Mouse (Mus musculus) B cell, adult 2 months (primary cell): ENCODE data around the gene Mrpl10.

ENCODE experiments used
- DNase-seq, 2 experiments: peaks; one replicate each; pipeline ENCODE4 v3.0.0; 2022

Gene Mrpl10

GRCm38 (mm10) chr11:97041022-97041899 is at the start of gene Mrpl10, which contains the start of gene Lrrc46:
Gene Mrpl10, plus strand, starts transcription at chr11:97041560.
Gene Lrrc46, minus strand, starts transcription at chr11:97041407.
- DNase-seq, result peak; percentile 92

- no peak for DNase-seq
Measured at GRCm38 (mm10) chr11:96992722-96993311, 48.5 kb upstream of the Mrpl10 start.

- no peak for DNase-seq
Measured at GRCm38 (mm10) chr11:96995031-96995430, 46.3 kb upstream of the Mrpl10 start.

GRCm38 (mm10) chr11:96995836-96996772 is 45.3 kb upstream of the Mrpl10 start:
- DNase-seq, result peak; percentile 56 to 58

- no peak for DNase-seq
Measured at GRCm38 (mm10) chr11:96996773-96997379, 44.5 kb upstream of the Mrpl10 start.

GRCm38 (mm10) chr11:96997380-96997956 is 43.9 kb upstream of the Mrpl10 start:
- DNase-seq, result no peak

GRCm38 (mm10) chr11:97003170-97003569 is 38.2 kb upstream of the Mrpl10 start:
- no peak for DNase-seq

GRCm38 (mm10) chr11:97007093-97007794 is 34.1 kb upstream of the Mrpl10 start:
- DNase-seq, result no peak

- DNase-seq, result no peak
Measured at GRCm38 (mm10) chr11:97009198-97009790, 32.1 kb upstream of the Mrpl10 start.

- no peak for DNase-seq
Measured at GRCm38 (mm10) chr11:97013121-97013670, 28.2 kb upstream of the Mrpl10 start, which contains the start of gene Sp6. Gene Sp6, plus strand, starts transcription at chr11:97013394.

- DNase-seq, result peak; percentile 24 to 38
Measured at GRCm38 (mm10) chr11:97017696-97018582, 23.4 kb upstream of the Mrpl10 start.

GRCm38 (mm10) chr11:97018583-97019344 is 22.6 kb upstream of the Mrpl10 start:
- DNase-seq, result peak; percentile 36 to 51

GRCm38 (mm10) chr11:97019345-97019708 is 22.0 kb upstream of the Mrpl10 start:
- DNase-seq, result peak in 1 of 2 experiments; percentile 25

GRCm38 (mm10) chr11:97021121-97021765 is 20.1 kb upstream of the Mrpl10 start:
- peak in 1 of 2 experiments; percentile 35 for DNase-seq

GRCm38 (mm10) chr11:97021873-97022484 is 19.4 kb upstream of the Mrpl10 start:
- peak; percentile 89 for DNase-seq

GRCm38 (mm10) chr11:97024977-97025376 is 16.4 kb upstream of the Mrpl10 start:
- DNase-seq, result no peak

- peak; percentile 93 to 95 for DNase-seq
Measured at GRCm38 (mm10) chr11:97025721-97026344, 15.5 kb upstream of the Mrpl10 start.
